In the genomic region with DNA sequence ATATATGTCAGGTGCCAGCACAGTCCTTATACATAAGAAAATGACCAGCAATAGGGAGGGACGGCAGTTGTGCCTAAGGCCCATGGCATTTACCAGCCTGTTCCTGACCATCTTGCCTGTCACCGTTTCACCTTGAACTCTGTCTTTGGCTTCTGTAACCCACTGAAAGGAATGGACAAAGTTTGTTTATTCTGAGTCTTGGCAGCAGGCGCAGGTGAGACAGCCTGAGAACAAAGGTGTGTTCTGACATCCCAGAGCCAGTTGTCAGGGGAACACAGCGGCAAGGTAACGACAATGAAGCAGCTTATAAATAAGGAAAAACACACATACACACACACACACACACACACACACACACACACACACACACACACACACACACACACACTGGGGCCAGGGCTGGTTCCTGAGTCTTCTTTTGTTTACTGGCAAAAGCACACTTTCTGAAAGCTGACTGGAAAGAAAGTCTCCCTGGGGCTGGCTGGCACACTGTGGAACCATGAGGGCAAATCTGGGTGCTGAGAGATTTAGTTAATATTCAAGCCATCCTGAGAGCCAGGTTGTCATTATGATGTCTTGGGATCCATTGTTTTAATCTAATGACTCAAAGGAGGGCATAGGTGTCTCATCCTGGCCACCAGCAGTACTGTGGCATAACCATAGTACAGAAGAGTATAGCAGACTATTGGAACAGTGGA, we compare ENCODE assay signal across 20 mouse cellular contexts. TPM values are rescaled to one million over a fixed set of nuclear protein-coding genes. Genes with fewer than 3 reads are reported as not detected.
DNase-seq lines count a peak whose midpoint lies in the region; ATAC-seq and TF ChIP-seq lines count a peak whose summit lies in the region.
"Had no signal": no experiment of that assay in that cellular context is flagged by ENCODE, and none has a peak within 500 bp of the region (broad histone marks: within the 10 kb centered on the region; RNA-seq: fewer than 3 reads in every experiment).

No protein-coding gene starts in this region.

- H3K79me2 ChIP-seq in liver, adult 2 months (ENCODE audit: control insufficient read depth, insufficient read depth, low read length) = peaks cover 5% of the 10 kb centered on the region; the same call in 1 of the 2 replicates

- no peak overlapping the region for H3K27ac ChIP-seq in kidney, embryonic 15.5 days
- H3K27ac ChIP-seq in liver, adult 2 months (replicated peaks; ENCODE audit: insufficient read depth, low read depth, low read length) = peak overlapping the region; percentile 36
- no peak overlapping the region for H3K27ac ChIP-seq in liver, embryonic 14.5 days
- H3K27ac ChIP-seq: embryonic facial prominence, embryonic 13.5 days; forebrain, embryonic 15.5 days; heart, adult 2 months; hindbrain, embryonic 15.5 days had no signal

- H3K36me3 ChIP-seq in kidney, embryonic 15.5 days = no peaks in the 10 kb centered on the region
- no peaks in the 10 kb centered on the region for H3K36me3 ChIP-seq in liver, adult 2 months (ENCODE audit: control insufficient read depth, insufficient read depth, low read length)
- peaks cover 66% of the 10 kb centered on the region for H3K36me3 ChIP-seq in liver, embryonic 14.5 days (replicated peaks; ENCODE audit: control insufficient read depth, insufficient read depth, low read depth)
- H3K36me3 ChIP-seq: embryonic facial prominence, embryonic 13.5 days; forebrain, embryonic 15.5 days; hindbrain, embryonic 15.5 days had no signal

- no peak overlapping the region for H3K4me2 ChIP-seq in kidney, embryonic 15.5 days
- peak overlapping the region; percentile 97; the same call in 1 of the 2 replicates for H3K4me2 ChIP-seq in liver, embryonic 14.5 days (ENCODE audit: low read depth)
- H3K4me2 ChIP-seq: embryonic facial prominence, embryonic 13.5 days; forebrain, embryonic 15.5 days; heart, embryonic 11.5 days; hindbrain, embryonic 15.5 days had no signal

- no peak for TF ChIP-seq EP300 in liver, embryonic 14.5 days (IDR thresholded peaks at IDR 0.05; ENCODE audit: low read depth)

- no peak overlapping the region for H3K9ac ChIP-seq in kidney, embryonic 15.5 days
- H3K9ac ChIP-seq in liver, adult 2 months (ENCODE audit: low read depth, low read length) = no peak overlapping the region
- H3K9ac ChIP-seq in liver, embryonic 14.5 days (replicated peaks) = no peak overlapping the region; the same call in 1 of the 2 replicates
- H3K9ac ChIP-seq: embryonic facial prominence, embryonic 13.5 days; forebrain, embryonic 15.5 days; hindbrain, embryonic 15.5 days had no signal

- peak; percentile 77 for DNase-seq in heart, adult 11 months
- DNase-seq in heart, adult 18-20 months = no peak
- peak; percentile 72 for DNase-seq in kidney, adult 9 months
- DNase-seq in liver, adult 2 months (ENCODE audit: extremely low read depth, low read depth, low spot score) = peak; percentile 92
- DNase-seq in liver = no peak
- no peak for DNase-seq in liver, embryonic 14.5 days (ENCODE audit: low read depth in 3 of 3, low spot score in 3 of 3)
- DNase-seq: adrenal gland, postnatal 14 days; cerebellum, adult 11-12 months; cerebellum, postnatal 36 days; gastrocnemius, postnatal 36 days; heart, adult 2 months; heart, postnatal 36 days had no signal

- ATAC-seq in kidney, embryonic 15.5 days (replicated peaks; ENCODE audit: low FRiP score) = no peak
- ATAC-seq in liver, embryonic 14.5 days (ENCODE audit: insufficient read depth) = no peak
- no peak for ATAC-seq in erythroid progenitor cell, adult 5-6 weeks (replicated peaks; ENCODE audit: low FRiP score, poor library complexity, severe bottlenecking)
- ATAC-seq: activated CD4-positive, CD25-positive, alpha-beta regulatory T cell, adult 4 months; forebrain, embryonic 15.5 days had no signal

- no peak overlapping the region for H3K4me3 ChIP-seq in kidney, embryonic 15.5 days (replicated peaks)
- no peak overlapping the region for H3K4me3 ChIP-seq in liver, adult 2 months (ENCODE audit: insufficient read depth, low read depth, low read length)
- no peak overlapping the region for H3K4me3 ChIP-seq in liver, embryonic 14.5 days (ENCODE audit: insufficient read depth in 1 of 2, low read depth in 2 of 2, low read length in 2 of 2)
- H3K4me3 ChIP-seq: embryonic facial prominence, embryonic 13.5 days; forebrain, embryonic 15.5 days; heart, adult 2 months; hindbrain, embryonic 15.5 days had no signal

- H3K27me3 ChIP-seq in kidney, embryonic 15.5 days = peaks cover 17% of the 10 kb centered on the region
- H3K27me3 ChIP-seq in liver, adult 2 months (ENCODE audit: control insufficient read depth, insufficient read depth, low read length) = no peaks in the 10 kb centered on the region
- H3K27me3 ChIP-seq in liver, embryonic 14.5 days (ENCODE audit: control insufficient read depth, insufficient read depth, low read length) = no peaks in the 10 kb centered on the region
- H3K27me3 ChIP-seq: forebrain, embryonic 15.5 days; hindbrain, embryonic 15.5 days had no signal

- TF ChIP-seq CTCF in liver, adult 2 months (IDR thresholded peaks at IDR 0.05; ENCODE audit: low read depth, low read length) = no peak
- no peak for TF ChIP-seq CTCF in liver, embryonic 14.5 days (IDR thresholded peaks at IDR 0.05; ENCODE audit: low read depth)

- WGBS in kidney, embryonic 15.5 days = 86% methylated on average over 5 of the region's 5 CpGs
- WGBS in liver, adult 2 months = 20% methylated on average over 5 of the region's 5 CpGs
- WGBS in liver, embryonic 14.5 days (ENCODE audit: insufficient replicate concordance) = 91% methylated on average over 5 of the region's 5 CpGs

- H3K4me1 ChIP-seq in kidney, embryonic 15.5 days = no peaks in the 10 kb centered on the region
- peaks cover 4% of the 10 kb centered on the region; the same call in 1 of the 2 replicates for H3K4me1 ChIP-seq in liver, adult 2 months (ENCODE audit: control insufficient read depth, insufficient read depth, low read length)
- peaks cover 30 to 36% of the 10 kb centered on the region in 2 experiments for H3K4me1 ChIP-seq in liver, embryonic 14.5 days (replicated peaks; ENCODE audit: control insufficient read depth in 2 of 2, insufficient read depth in 2 of 2, low read length in 1 of 2)
- H3K4me1 ChIP-seq: embryonic facial prominence, embryonic 13.5 days; forebrain, embryonic 15.5 days had no signal

- no peaks in the 10 kb centered on the region for H3K9me3 ChIP-seq in kidney, embryonic 15.5 days (replicated peaks)
- H3K9me3 ChIP-seq in liver, embryonic 14.5 days (ENCODE audit: control insufficient read depth, low read length) = no peaks in the 10 kb centered on the region
- H3K9me3 ChIP-seq: embryonic facial prominence, embryonic 13.5 days; forebrain, embryonic 15.5 days; hindbrain, embryonic 15.5 days had no signal

- TF ChIP-seq POLR2A in liver, adult 2 months (IDR thresholded peaks at IDR 0.05; ENCODE audit: extremely low read depth, insufficient read depth, low read length) = no peak

RNA-seq across cellular contexts. Expression of a gene that starts 6.3 kb away (rescaled TPM):
- 1 to 10 TPM; 4.6 to 5.8 TPM for total RNA-seq in heart, adult 18-20 months (2021)
- 1.4 and 1.9 TPM in 2 replicates for polyA plus RNA-seq in kidney, embryonic 15.5 days (2015; fragmentation: Nextera tagmentation; extraction: Ambion mirVana)
- total RNA-seq in liver, adult 2 months (2014; rRNA removed) = 2.0 and 3.8 TPM in 2 replicates
- polyA plus RNA-seq in liver, adult 2 months (2012; rRNA removed) = 1.7 and 2.4 TPM in 2 replicates
- 21.1 and 24.4 TPM in 2 replicates for polyA plus RNA-seq in liver, embryonic 14.5 days (2012; rRNA removed)
- polyA plus RNA-seq in liver, embryonic 14.5 days (2014; fragmentation: Nextera tagmentation; extraction: Ambion mirVana) = 34.0 and 35.6 TPM in 2 replicates
- 82.9 and 109 TPM in 2 replicates for total RNA-seq in erythroid progenitor cell, adult 5-6 weeks (2015; ENCODE audit: low replicate concordance)
- total RNA-seq in erythroid progenitor cell, adult 5-6 weeks (2017; ENCODE audit: low replicate concordance) = 115 and 153 TPM in 2 replicates

RNA-seq across cellular contexts. Expression of a gene that starts 41.4 kb away (rescaled TPM):
- total RNA-seq in heart, adult 18-20 months (2021) = 1 to 10 TPM; 1.0 to 1.7 TPM
- polyA plus RNA-seq in kidney, embryonic 15.5 days (2015; fragmentation: Nextera tagmentation; extraction: Ambion mirVana) = 3.9 and 5.6 TPM in 2 replicates
- 0.55 and 0.87 TPM in 2 replicates for total RNA-seq in liver, adult 2 months (2014; rRNA removed)
- 0.34 and 0.35 TPM in 2 replicates for polyA plus RNA-seq in liver, adult 2 months (2012; rRNA removed)
- polyA plus RNA-seq in liver, embryonic 14.5 days (2012; rRNA removed) = 2.0 and 2.8 TPM in 2 replicates
- 1.3 and 1.7 TPM in 2 replicates for polyA plus RNA-seq in liver, embryonic 14.5 days (2014; fragmentation: Nextera tagmentation; extraction: Ambion mirVana)
- 4.7 and 7.5 TPM in 2 replicates for total RNA-seq in erythroid progenitor cell, adult 5-6 weeks (2015; ENCODE audit: low replicate concordance)
- 4.2 and 11.9 TPM in 2 replicates for total RNA-seq in erythroid progenitor cell, adult 5-6 weeks (2017; ENCODE audit: low replicate concordance)

RNA-seq across cellular contexts. Expression of a gene that starts 47.3 kb away (rescaled TPM):
- total RNA-seq in heart, adult 18-20 months (2021) = 10 to 100 TPM; 30.2 to 31.9 TPM
- polyA plus RNA-seq in kidney, embryonic 15.5 days (2015; fragmentation: Nextera tagmentation; extraction: Ambion mirVana) = 47.1 and 53.2 TPM in 2 replicates
- total RNA-seq in liver, adult 2 months (2014; rRNA removed) = 1.6 and 1.9 TPM in 2 replicates
- 2.6 and 3.0 TPM in 2 replicates for polyA plus RNA-seq in liver, adult 2 months (2012; rRNA removed)
- polyA plus RNA-seq in liver, embryonic 14.5 days (2012; rRNA removed) = 2.4 and 2.8 TPM in 2 replicates
- 2.1 and 2.8 TPM in 2 replicates for polyA plus RNA-seq in liver, embryonic 14.5 days (2014; fragmentation: Nextera tagmentation; extraction: Ambion mirVana)
- not detected in 2 replicates for total RNA-seq in erythroid progenitor cell, adult 5-6 weeks (2015; ENCODE audit: low replicate concordance)
- not detected in 2 replicates for total RNA-seq in erythroid progenitor cell, adult 5-6 weeks (2017; ENCODE audit: low replicate concordance)
- total RNA-seq: MEL had no signal

Comparison
In these comparisons a context has a peak if more than half of its experiments do, and no peak if none do; other contexts are left out.
1. DNase-seq: peak in heart, adult 11 months (single experiment), kidney, adult 9 months (single experiment) and liver, adult 2 months (single experiment); none in heart, adult 18-20 months (0 of 2), liver (single experiment) and liver, embryonic 14.5 days (0 of 3).
2. RNA of a gene that starts 6.3 kb away (total RNA-seq): 82.9 to 153 TPM in erythroid progenitor cell, adult 5-6 weeks; 4.6 to 5.8 TPM in heart, adult 18-20 months and 2.0 to 3.8 TPM in liver, adult 2 months; every median in the first group is over 10 times any median in the second.
3. RNA of a gene that starts 47.3 kb away (total RNA-seq): 30.2 to 31.9 TPM in heart, adult 18-20 months; 1.6 to 1.9 TPM in liver, adult 2 months and not detected in erythroid progenitor cell, adult 5-6 weeks; every median in the first group is over 10 times any median in the second.